Mouse (Mus musculus) neural tube, embryonic 12.5 days (tissue): ENCODE data around the gene Dbr1. TPM values are rescaled to one million over a fixed set of nuclear protein-coding genes. Genes with fewer than 3 reads are reported as not detected.
A peak's percentile ranks its signal among the peaks of the same experiment; 100 is the strongest.
"Not testable (repeated sequence)": the region's sequence is repeated elsewhere in the genome, so short reads cannot be mapped to it uniquely, and the experiment has no call there.

Experiments used
- ATAC-seq: fragments of 200-750 bp; cut with Nextera tagmentation; 2 replicates; pipeline ENCODE4 v1.8.0; 2017; ENCODE audit warnings: low read depth, mild to moderate bottlenecking, moderate TSS enrichment, moderate library complexity; ENCODE audit not compliant: low FRiP score
- H3K27ac ChIP-seq: fragments of 300-500 bp; sonication (generic); 2 replicates; pipeline ENCODE4 v1.5.1; 2016
- H3K27me3 ChIP-seq: fragments of 300-500 bp; sonication (generic); replicated peaks from 2 replicates; pipeline ENCODE4 v1.6.1; 2016; ENCODE audit warnings: mild to moderate bottlenecking
- H3K36me3 ChIP-seq: fragments of 300-500 bp; sonication (generic); 2 replicates; pipeline ENCODE4 v1.6.1; 2016; ENCODE audit warnings: mild to moderate bottlenecking
- H3K4me1 ChIP-seq: fragments of 300-500 bp; sonication (generic); 2 replicates; pipeline ENCODE4 v1.6.1; 2016
- H3K4me2 ChIP-seq: fragments of 300-500 bp; sonication (generic); replicated peaks from 2 replicates; pipeline ENCODE4 v1.6.1; 2016; ENCODE audit warnings: mild to moderate bottlenecking
- H3K4me3 ChIP-seq: fragments of 300-500 bp; sonication (generic); 2 replicates; pipeline ENCODE4 v1.5.1; 2016
- H3K9ac ChIP-seq: fragments of 300-500 bp; sonication (generic); 2 replicates; pipeline ENCODE4 v1.6.1; 2016; ENCODE audit warnings: mild to moderate bottlenecking
- H3K9me3 ChIP-seq: fragments of 300-500 bp; sonication (generic); 2 replicates; pipeline ENCODE4 v1.6.1; 2016; ENCODE audit warnings: mild to moderate bottlenecking
- WGBS: fragments of 180-500 bp; shearing (Covaris S2); methylation state at CpG from one replicate; pipeline ENCODE4 v1.1.7; 2016; 5-methylcytosine and 5-hydroxymethylcytosine counted together
- polyA plus RNA-seq: library from polyadenylated mRNA; unstranded; fragments of >200 nt; fragmentation: Nextera tagmentation; extraction: Ambion mirVana; gene quantifications from 2 replicates; pipeline ENCODE4 v1.2.1, GENCODE M21; 2016

Gene Dbr1
- polyA plus RNA-seq, 1 experiment from 2014 or later, result 28.8 TPM

DNA sequence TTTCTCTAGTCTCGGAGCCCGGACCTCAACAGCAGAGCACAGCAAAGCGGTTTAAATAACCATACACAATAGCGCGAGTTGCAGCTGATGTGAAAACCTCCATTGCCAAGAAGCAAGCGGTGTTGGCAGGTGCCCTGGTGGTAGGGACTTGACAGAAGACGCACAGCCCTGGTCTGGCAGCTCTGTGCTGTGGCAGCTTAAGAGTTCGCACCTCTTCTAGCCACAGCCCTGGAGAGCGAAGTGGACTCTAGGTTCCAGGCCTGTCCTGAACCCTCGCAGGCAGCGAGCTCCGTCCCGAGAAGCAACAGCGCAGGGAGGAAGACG, 7.6 kb upstream of the Dbr1 start:
- peaks cover 13% of the 10 kb centered on the region for H3K4me1 ChIP-seq
- 1% methylated on average over 15 of the region's 15 CpGs for WGBS
- peak overlapping the region; percentile 94 for H3K4me3 ChIP-seq
- peak overlapping the region; percentile 93 for H3K9ac ChIP-seq
- peak overlapping the region; percentile 89; the same call in 1 of the 2 replicates for H3K27ac ChIP-seq
- peak; percentile 59; the same call in 1 of the 2 replicates for ATAC-seq
- H3K27me3 ChIP-seq, result no peaks in the 10 kb centered on the region; the same call in 1 of the 2 replicates
- peak overlapping the region; percentile 75 for H3K4me2 ChIP-seq
- no peaks in the 10 kb centered on the region for H3K36me3 ChIP-seq
- no peaks in the 10 kb centered on the region for H3K9me3 ChIP-seq

DNA sequence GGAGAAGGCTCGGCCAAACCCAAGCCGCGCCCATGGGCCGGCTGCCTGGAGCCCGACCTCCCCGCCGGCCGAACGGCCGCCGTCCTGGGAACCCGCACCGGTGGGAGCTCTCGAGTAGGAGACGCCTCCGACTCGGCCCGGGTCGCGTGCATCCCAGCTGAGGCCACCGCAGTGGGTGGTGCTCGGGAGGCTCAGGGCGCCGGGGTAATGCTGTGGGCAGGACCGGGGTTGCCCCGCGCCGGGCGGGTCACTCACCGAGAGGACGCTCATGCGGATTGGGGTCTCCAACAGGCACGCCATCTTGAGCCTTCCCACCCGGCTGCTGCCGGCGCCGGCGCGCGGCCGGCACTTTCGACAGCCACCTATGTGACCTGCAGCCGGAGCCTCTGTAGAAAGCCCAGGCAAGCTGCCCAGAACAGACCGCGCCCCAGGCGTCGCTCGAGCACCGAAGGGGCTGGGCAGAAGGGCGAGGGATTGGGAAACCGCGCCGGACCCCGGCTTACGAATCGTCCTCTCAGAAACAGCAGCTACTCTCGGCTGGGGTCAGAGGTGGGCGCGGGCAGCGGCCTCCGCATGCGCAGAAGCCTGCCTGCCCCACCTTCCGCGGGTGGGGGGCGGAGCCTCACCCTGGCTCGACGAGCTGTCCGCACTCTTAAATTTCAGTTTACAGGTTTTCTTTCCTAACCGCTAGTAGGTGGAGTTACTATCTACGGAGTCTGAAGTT, 7.1 kb upstream of the Dbr1 start, which contains the start of gene Armc8:
Gene Armc8 (minus strand): TSS at position 553 of the 724 bp plus-strand sequence.
- peak; percentile 96 for ATAC-seq
- under 1% methylated on average over 70 of the region's 70 CpGs for WGBS
- peak within 1 kb of the TSS; percentile 94 for H3K4me3 ChIP-seq

DNA sequence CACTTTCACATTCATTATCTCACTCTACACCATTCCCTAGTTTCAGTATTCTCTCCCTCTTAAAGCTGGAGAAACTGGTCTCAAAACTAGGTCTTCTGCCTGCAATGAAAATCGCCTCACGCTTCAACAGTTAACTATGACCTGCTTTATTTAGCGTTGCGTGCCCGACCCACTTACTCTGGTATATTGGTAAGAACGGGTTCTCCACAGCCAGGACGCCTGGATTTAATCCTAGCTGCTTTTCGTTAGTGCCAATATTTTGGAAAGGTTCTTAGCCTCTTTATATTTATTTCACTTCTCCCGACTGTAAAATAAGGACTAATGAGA, 6.6 kb upstream of the Dbr1 start:
- Histone ChIP-seq H3K9ac (peak overlapping the region; percentile 93), H3K36me3 (no peaks in the 10 kb centered on the region), H3K27me3 (no peaks in the 10 kb centered on the region; the same call in 1 of the 2 replicates), H3K4me3 (peak overlapping the region; percentile 94), H3K4me1 (peaks cover 13% of the 10 kb centered on the region), H3K9me3 (no peaks in the 10 kb centered on the region), H3K4me2 (peak overlapping the region; percentile 75), H3K27ac (no peak overlapping the region)
- ATAC-seq, result no peak; the same call in 1 of the 2 replicates
- WGBS, result under 1% methylated on average over 9 of the region's 9 CpGs

More for the DNA sequence above, 7.1 kb upstream of the Dbr1 start, which contains the start of gene Armc8:
- H3K4me2 ChIP-seq, result peak within 1 kb of the TSS; percentile 75
- peak within 1 kb of the TSS; percentile 93 for H3K9ac ChIP-seq
- H3K4me1 ChIP-seq, result peaks cover 13% of the 10 kb centered on the region
- H3K9me3 ChIP-seq, result no peaks in the 10 kb centered on the region
- peak within 1 kb of the TSS; percentile 89 for H3K27ac ChIP-seq
- H3K36me3 ChIP-seq, result no peaks in the 10 kb centered on the region
- H3K27me3 ChIP-seq, result no peaks in the 10 kb centered on the region; the same call in 1 of the 2 replicates

DNA sequence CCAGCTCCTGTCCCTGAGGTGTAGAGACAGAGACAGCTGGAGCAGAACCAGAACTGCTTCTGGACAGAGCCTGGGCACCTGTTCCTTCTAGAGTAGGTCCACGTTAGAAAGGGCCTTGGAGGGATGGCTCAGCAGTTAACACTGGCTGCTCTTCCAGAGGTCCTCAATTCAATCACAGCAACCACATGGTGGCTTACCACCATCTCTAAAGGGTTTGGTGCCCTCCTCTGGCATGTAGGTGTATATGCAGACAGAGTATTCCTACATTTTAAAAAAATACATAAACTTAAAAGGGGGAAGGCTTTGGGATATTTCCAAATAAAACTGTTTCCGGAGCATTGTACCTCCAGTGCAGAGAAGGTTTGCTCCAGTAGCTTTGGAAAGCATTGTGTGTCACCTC, 5.1 kb downstream of the Dbr1 start:
- Histone ChIP-seq H3K27me3 (no peaks in the 10 kb centered on the region), H3K9me3 (no peaks in the 10 kb centered on the region), H3K4me1 (peaks cover 11% of the 10 kb centered on the region), H3K4me3 (no peak overlapping the region), H3K9ac (no peak overlapping the region), H3K36me3 (peaks cover 36% of the 10 kb centered on the region), H3K27ac (no peak overlapping the region), H3K4me2 (no peak overlapping the region)
- ATAC-seq, result peak; percentile 26; the same call in 1 of the 2 replicates
- 55% methylated on average over 2 of the region's 2 CpGs for WGBS

GRCm38 (mm10) chr9:99587505-99588202, 12.1 kb downstream of the Dbr1 start:
- Histone ChIP-seq H3K4me1 (no peaks in the 10 kb centered on the region), H3K9me3 (no peaks in the 10 kb centered on the region), H3K4me3 (no peak overlapping the region), H3K36me3 (peaks cover 16% of the 10 kb centered on the region), H3K9ac (no peak overlapping the region), H3K27me3 (no peaks in the 10 kb centered on the region), H3K4me2 (no peak overlapping the region), H3K27ac (no peak overlapping the region)
- no peak for ATAC-seq
- WGBS, result 25% methylated on average over 8 of the region's 8 CpGs

- Histone ChIP-seq H3K4me2 (no peak overlapping the region), H3K4me1 (no peaks in the 10 kb centered on the region), H3K27me3 (no peaks in the 10 kb centered on the region), H3K9me3 (no peaks in the 10 kb centered on the region), H3K9ac (no peak overlapping the region), H3K27ac (no peak overlapping the region), H3K4me3 (no peak overlapping the region), H3K36me3 (no peaks in the 10 kb centered on the region)
- WGBS, result 87% methylated on average over 8 of the region's 8 CpGs
- no peak for ATAC-seq
These were observed 15.5 kb downstream of the Dbr1 start for GRCm38 (mm10) chr9:99591144-99591543.

DNA sequence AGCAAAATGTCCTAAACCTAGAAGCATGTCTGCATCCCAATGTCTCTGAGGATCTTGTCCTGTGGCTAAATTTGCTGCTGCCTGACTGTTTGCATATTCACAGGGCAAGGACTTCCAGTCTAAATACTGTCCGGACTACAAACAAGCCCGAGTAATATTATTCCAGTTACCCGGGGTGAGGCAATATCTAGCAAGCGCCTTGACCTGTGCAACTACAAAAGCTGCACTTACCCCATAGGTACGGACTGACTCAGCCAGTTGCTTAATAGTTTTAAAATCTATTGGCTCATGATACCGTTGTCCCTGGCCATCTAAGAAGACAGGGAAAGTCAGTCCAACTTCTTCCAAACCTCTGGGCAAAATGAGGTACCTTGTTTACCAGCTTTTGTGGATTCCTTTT, 23.5 kb downstream of the Dbr1 start:
- H3K36me3 ChIP-seq, H3K4me1 ChIP-seq, H3K27ac ChIP-seq, H3K9me3 ChIP-seq, H3K9ac ChIP-seq, H3K4me3 ChIP-seq, H3K4me2 ChIP-seq, H3K27me3 ChIP-seq, ATAC-seq: not testable (repeated sequence)
- WGBS, result 91% methylated on average over 6 of the region's 6 CpGs

DNA sequence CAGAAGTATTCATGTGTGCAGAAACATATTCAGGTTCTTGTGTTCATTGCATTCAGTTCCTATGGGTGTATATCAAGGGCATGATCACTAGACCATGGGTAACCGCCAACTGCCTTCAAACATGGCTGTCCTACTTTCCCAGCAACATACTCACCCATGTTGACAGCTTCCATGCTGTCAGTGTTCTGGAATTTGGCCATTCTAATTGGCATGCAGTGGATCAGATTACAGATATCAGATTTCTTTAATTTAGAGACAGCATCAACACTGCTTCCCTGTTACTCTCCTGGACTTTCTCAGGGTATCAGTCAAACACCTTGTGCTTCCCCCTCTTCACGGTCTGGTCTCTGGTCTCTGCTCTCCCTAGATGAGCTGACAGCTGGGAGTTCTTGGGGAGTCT, 28.0 kb downstream of the Dbr1 start:
- H3K4me3 ChIP-seq, result no peak overlapping the region
- 89% methylated on average over 2 of the region's 2 CpGs for WGBS
- H3K4me2 ChIP-seq, result no peak overlapping the region
- H3K27me3 ChIP-seq, result no peaks in the 10 kb centered on the region
- H3K9me3 ChIP-seq, result no peaks in the 10 kb centered on the region
- no peak overlapping the region for H3K27ac ChIP-seq
- H3K4me1 ChIP-seq, result no peaks in the 10 kb centered on the region
- H3K9ac ChIP-seq, result no peak overlapping the region
- H3K36me3 ChIP-seq, result no peaks in the 10 kb centered on the region
- no peak for ATAC-seq

GRCm38 (mm10) chr9:99612202-99612601, 36.6 kb downstream of the Dbr1 start, which contains the start of gene A4gnt:
A4gnt (plus strand) TSS chr9:99612502.
- H3K4me2 ChIP-seq, result no peak within 1 kb of the TSS
- 67% methylated on average over 2 of the region's 2 CpGs for WGBS
- no peaks in the 10 kb centered on the region for H3K4me1 ChIP-seq
- H3K36me3 ChIP-seq, result no peaks in the 10 kb centered on the region
- no peaks in the 10 kb centered on the region for H3K27me3 ChIP-seq
- no peak within 1 kb of the TSS for H3K4me3 ChIP-seq
- no peak within 1 kb of the TSS for H3K9ac ChIP-seq
- H3K27ac ChIP-seq, result no peak within 1 kb of the TSS
- ATAC-seq, result no peak
- H3K9me3 ChIP-seq, result no peaks in the 10 kb centered on the region

- Histone ChIP-seq H3K27me3 (no peaks in the 10 kb centered on the region), H3K9ac (no peak overlapping the region), H3K4me1 (no peaks in the 10 kb centered on the region), H3K4me3 (no peak overlapping the region), H3K9me3 (no peaks in the 10 kb centered on the region), H3K4me2 (no peak overlapping the region), H3K27ac (no peak overlapping the region), H3K36me3 (no peaks in the 10 kb centered on the region)
- ATAC-seq, result no peak
- WGBS, result 94% methylated on average over 8 of the region's 8 CpGs
These were observed 44.1 kb downstream of the Dbr1 start for GRCm38 (mm10) chr9:99619688-99620087.

GRCm38 (mm10) chr9:99620196-99620595, 44.6 kb downstream of the Dbr1 start:
- Histone ChIP-seq H3K4me3 (no peak overlapping the region), H3K27me3 (no peaks in the 10 kb centered on the region), H3K4me2 (no peak overlapping the region), H3K4me1 (no peaks in the 10 kb centered on the region), H3K9me3 (no peaks in the 10 kb centered on the region), H3K36me3 (no peaks in the 10 kb centered on the region), H3K27ac (no peak overlapping the region), H3K9ac (no peak overlapping the region)
- WGBS, result 94% methylated on average over 11 of the region's 11 CpGs
- no peak for ATAC-seq

DNA sequence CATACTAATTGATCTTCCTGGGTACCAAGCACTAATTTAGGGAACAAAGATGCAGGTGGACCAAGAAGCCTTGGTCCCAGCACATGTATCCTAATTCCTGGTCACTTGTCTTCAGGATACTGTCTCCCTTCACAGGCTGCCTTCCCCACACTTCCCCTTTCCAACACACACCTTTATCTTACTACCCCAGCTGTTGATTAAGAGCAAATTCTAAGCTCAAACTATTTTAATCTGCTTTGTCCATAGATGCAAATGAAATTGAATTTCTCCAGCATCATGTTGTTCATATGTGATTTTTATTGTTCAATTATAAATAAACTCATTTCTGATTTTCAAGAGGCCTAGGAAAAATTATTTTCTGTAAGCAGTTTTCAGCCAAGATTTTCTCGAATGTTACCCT, 46.4 kb downstream of the Dbr1 start:
- no peaks in the 10 kb centered on the region for H3K27me3 ChIP-seq
- 83% methylated on average over 1 of the region's 1 CpGs for WGBS
- no peak overlapping the region for H3K4me2 ChIP-seq
- H3K9ac ChIP-seq, result no peak overlapping the region
- no peaks in the 10 kb centered on the region for H3K36me3 ChIP-seq
- H3K4me1 ChIP-seq, result no peaks in the 10 kb centered on the region
- H3K27ac ChIP-seq, result no peak overlapping the region
- ATAC-seq, result no peak
- H3K9me3 ChIP-seq, result no peaks in the 10 kb centered on the region
- no peak overlapping the region for H3K4me3 ChIP-seq
